Mouse (Mus musculus) naive thymus-derived CD4-positive, alpha-beta T cell, adult 2 months (primary cell): ENCODE data around the gene Srrm2.

Experiments used
- DNase-seq: peaks from one replicate; pipeline ENCODE4 v3.0.0-alpha.2; 2011; ENCODE audit warnings: low read depth

Srrm2 gene

DNA sequence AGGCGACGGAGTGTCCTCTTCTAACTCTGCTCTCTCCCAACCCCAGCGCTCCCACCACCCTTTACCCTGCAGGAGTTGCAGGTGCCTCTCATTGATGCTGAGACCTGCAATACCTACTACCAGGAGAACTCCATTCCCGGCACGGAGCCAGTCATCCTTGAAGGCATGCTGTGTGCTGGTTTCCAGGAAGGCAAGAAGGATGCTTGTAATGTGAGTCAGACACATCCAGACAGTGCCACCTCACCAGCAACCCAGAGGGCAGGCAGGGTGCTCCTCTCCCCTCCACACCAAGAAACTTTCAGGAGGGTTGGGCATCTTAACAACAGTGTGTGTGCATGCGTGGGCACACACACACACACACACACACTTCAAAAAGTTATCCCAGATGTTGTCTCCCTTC, 66.9 kb downstream of the Srrm2 start:
- DNase-seq, result no peak

DNA sequence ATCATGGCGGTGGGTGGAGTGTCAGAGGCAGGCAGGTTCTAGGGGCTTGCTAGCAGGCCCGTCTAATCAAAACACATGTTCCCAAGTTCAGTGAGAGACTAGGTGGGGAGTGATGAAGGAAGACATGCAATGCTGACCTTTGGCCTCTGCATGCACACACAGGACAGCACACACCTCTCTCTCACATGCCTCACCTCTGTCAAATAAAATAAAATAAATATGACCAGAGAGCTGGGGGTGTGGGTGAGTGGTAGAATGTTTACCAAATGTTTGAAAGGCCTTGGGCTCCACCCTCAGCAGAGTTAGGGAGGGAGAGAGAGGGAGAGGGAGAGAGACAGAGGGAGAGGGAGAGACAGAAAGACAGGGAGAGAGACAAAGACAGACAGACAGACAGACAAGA, 67.6 kb downstream of the Srrm2 start:
- DNase-seq, result no peak

DNA sequence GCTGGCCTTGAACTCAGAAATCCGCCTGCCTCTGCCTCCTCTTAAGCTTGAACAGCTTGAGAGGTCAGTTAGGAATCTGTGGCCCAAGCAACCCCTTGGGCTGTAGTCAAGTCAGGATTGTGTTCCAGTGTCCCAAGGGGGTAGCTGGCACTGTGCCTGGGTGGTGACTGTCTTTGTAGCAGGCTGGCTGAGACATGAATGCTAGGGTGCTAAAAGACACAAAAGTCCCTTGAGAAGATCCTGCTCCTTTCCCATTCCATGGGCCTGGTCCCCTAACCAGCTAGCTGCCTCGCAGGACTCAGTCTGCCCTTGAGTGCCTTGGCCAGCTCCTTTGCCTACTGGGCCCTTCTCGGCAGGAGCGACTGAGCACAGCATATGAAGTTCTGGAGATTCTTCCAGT, 72.6 kb downstream of the Srrm2 start:
- no peak for DNase-seq

DNA sequence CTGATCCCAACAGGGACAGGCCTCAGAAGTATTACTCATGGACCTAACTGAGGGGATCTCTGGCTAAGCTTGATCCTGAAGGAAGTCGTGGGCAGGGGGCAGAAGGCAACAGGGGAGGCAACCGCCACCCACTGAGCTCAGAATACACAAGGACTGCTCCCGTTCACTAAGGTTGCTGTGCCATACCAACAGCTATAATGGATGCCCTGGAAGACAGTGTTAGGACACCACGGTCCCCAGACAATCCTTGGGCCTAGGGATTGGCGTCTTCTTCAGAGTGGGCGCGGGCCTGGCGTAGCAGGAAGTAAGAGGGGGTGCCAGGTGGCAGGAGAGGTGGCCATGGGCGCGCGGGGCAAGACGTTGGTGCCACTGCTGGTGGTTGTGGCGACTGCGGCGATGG, 77.4 kb downstream of the Srrm2 start, which contains the start of gene Prss21:
Gene Prss21 (plus strand): TSS at position 301 of the 400 bp plus-strand sequence.
- no peak for DNase-seq

DNA sequence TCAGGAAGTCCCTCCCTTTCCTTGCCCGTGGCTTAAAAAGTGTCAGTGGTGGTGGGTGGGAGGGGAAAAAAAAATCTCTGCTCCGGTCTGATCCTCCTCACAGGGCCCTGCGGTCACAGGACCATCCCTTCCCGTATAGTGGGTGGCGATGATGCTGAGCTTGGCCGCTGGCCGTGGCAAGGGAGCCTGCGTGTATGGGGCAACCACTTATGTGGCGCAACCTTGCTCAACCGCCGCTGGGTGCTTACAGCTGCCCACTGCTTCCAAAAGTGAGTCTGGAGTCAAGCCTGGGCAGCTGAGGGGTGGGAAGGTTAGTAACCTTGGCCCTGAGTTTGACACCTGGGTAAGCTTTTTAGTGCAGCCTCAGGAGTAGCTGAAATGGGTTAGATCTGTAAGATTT, 78.2 kb downstream of the Srrm2 start:
- DNase-seq, result no peak
